In the genomic region with DNA sequence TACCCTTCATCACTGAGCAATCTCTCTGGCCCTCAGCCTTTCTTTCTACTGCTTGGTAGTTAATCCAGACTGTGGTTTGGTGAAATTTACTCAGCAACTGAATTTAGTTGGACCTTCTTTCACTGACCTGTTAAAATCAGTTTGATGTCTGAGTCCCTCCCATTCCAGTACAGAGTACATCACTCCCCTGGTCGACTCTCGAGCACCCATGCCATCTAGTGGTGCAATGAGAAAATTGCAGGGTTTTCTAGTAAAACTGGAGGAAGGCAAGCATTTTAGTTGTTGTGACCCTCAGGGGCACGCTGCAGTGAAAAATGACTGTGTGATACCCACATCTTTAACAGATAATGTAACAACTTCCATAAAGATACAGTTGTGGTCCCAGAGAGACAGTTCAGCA, we compare ENCODE assay signal across 8 mouse cellular contexts. TPM values are rescaled to one million over a fixed set of nuclear protein-coding genes. Genes with fewer than 3 reads are reported as not detected.
DNase-seq lines count a peak whose midpoint lies in the region; ATAC-seq and TF ChIP-seq lines count a peak whose summit lies in the region.

No protein-coding gene starts in this region.

- DNase-seq in CD4-positive, CD25-positive, alpha-beta regulatory T cell, adult 2 months (ENCODE audit: low read depth, low spot score) = peak; percentile 61
- peak; percentile 43 for DNase-seq in G1E (ENCODE audit: low spot score)
- peak; percentile 73 to 79 for DNase-seq in cerebellum, postnatal 10 days
- DNase-seq in heart, adult 2 months = peak; percentile 27 to 29
- DNase-seq in lung, postnatal 0 days (ENCODE audit: low spot score) = peak; percentile 81
- peak; percentile 43 for DNase-seq in skeletal muscle tissue, adult 2 months (ENCODE audit: low read depth, low spot score)

- H3K4me3 ChIP-seq in G1E (ENCODE audit: low read depth, low read length) = no peak overlapping the region
- H3K4me3 ChIP-seq in heart, adult 2 months = no peak overlapping the region
- no peak overlapping the region for H3K4me3 ChIP-seq in kidney, embryonic 16.5 days (ENCODE audit: low read length)
- H3K4me3 ChIP-seq in lung, postnatal 0 days (ENCODE audit: low read depth, low read length) = no peak overlapping the region

- peaks cover 8% of the 10 kb centered on the region for H3K27me3 ChIP-seq in G1E (ENCODE audit: insufficient read depth, low read length)
- no peaks in the 10 kb centered on the region for H3K27me3 ChIP-seq in heart, adult 2 months (ENCODE audit: control insufficient read depth, insufficient read depth, low read length)
- no peaks in the 10 kb centered on the region for H3K27me3 ChIP-seq in kidney, embryonic 16.5 days (ENCODE audit: insufficient read depth, low read length)
- H3K27me3 ChIP-seq in lung, postnatal 0 days (replicated peaks; ENCODE audit: insufficient read depth, low read length) = no peaks in the 10 kb centered on the region

- no peaks in the 10 kb centered on the region for H3K4me1 ChIP-seq in G1E (ENCODE audit: insufficient read depth, low read depth, low read length)
- peaks cover 2% of the 10 kb centered on the region for H3K4me1 ChIP-seq in heart, adult 2 months (ENCODE audit: control insufficient read depth, insufficient read depth, low read length)
- H3K4me1 ChIP-seq in kidney, embryonic 16.5 days (ENCODE audit: insufficient read depth, low read length) = peaks cover 35% of the 10 kb centered on the region
- peaks cover 13% of the 10 kb centered on the region; the same call in 1 of the 2 replicates for H3K4me1 ChIP-seq in lung, postnatal 0 days (ENCODE audit: insufficient read depth, low read depth, low read length)

- no peak overlapping the region for H3K9ac ChIP-seq in heart, adult 2 months (ENCODE audit: low read depth, low read length)
- H3K9ac ChIP-seq in kidney, embryonic 16.5 days (replicated peaks; ENCODE audit: low read length) = no peak overlapping the region
- no peak overlapping the region for H3K9ac ChIP-seq in lung, postnatal 0 days (replicated peaks; ENCODE audit: low read depth)

- intact Hi-C loops in heart, adult 2 months (cut with DNase I) = loop anchor here (1.0 to 10.0 kb wide), 3 partner anchors 77 to 269 kb away; partner anchors contain the start of gene Prtg

- no peaks in the 10 kb centered on the region for H3K79me2 ChIP-seq in heart, adult 2 months (replicated peaks; ENCODE audit: control insufficient read depth, insufficient read depth, low read length)

- no peaks in the 10 kb centered on the region for H3K9me3 ChIP-seq in G1E (replicated peaks)
- H3K9me3 ChIP-seq in kidney, embryonic 16.5 days (ENCODE audit: low read length) = no peaks in the 10 kb centered on the region
- no peaks in the 10 kb centered on the region for H3K9me3 ChIP-seq in lung, postnatal 0 days (ENCODE audit: low read length)

- H3K36me3 ChIP-seq in G1E (replicated peaks) = no peaks in the 10 kb centered on the region
- H3K36me3 ChIP-seq in heart, adult 2 months (ENCODE audit: control insufficient read depth, insufficient read depth, low read length) = peaks cover 4% of the 10 kb centered on the region
- no peaks in the 10 kb centered on the region for H3K36me3 ChIP-seq in kidney, embryonic 16.5 days (ENCODE audit: insufficient read depth, low read length)
- no peaks in the 10 kb centered on the region for H3K36me3 ChIP-seq in lung, postnatal 0 days (ENCODE audit: insufficient read depth, low read length)

- no peak for TF ChIP-seq POLR2A in heart, adult 2 months (IDR thresholded peaks at IDR 0.05; ENCODE audit: insufficient read depth, low read depth, low read length)

- peak; percentile 54; the same call in 1 of the 2 replicates for TF ChIP-seq EP300 in heart, adult 2 months (IDR thresholded peaks at IDR 0.05; ENCODE audit: insufficient read depth, low read depth, low read length)
- TF ChIP-seq EP300 in lung, postnatal 0 days (IDR thresholded peaks at IDR 0.05) = no peak

- no peak for ATAC-seq in CD4-positive, CD25-positive, alpha-beta regulatory T cell, adult 4 months
- ATAC-seq in G1E (ENCODE audit: extremely low read depth, insufficient number of reproducible peaks, low FRiP score, poor library complexity, severe bottlenecking) = no peak
- 0 out of 2 replicates have a peak, but pooled peaks have one; percentile 29 for ATAC-seq in kidney, embryonic 16.5 days (ENCODE audit: low FRiP score, low TSS enrichment)
- ATAC-seq in lung, postnatal 0 days = peak; percentile 53; the same call in 1 of the 2 replicates

- H3K27ac ChIP-seq in heart, adult 2 months = no peak overlapping the region
- H3K27ac ChIP-seq in kidney, embryonic 16.5 days (ENCODE audit: low read length) = no peak overlapping the region
- no peak overlapping the region for H3K27ac ChIP-seq in lung, postnatal 0 days (ENCODE audit: low read length)

- peak; percentile 74 for TF ChIP-seq CTCF in G1E (IDR thresholded peaks at IDR 0.05; ENCODE audit: low read depth, low read length)
- TF ChIP-seq CTCF in heart, adult 2 months (IDR thresholded peaks at IDR 0.05) = peak; percentile 97
- TF ChIP-seq CTCF in lung, postnatal 0 days (IDR thresholded peaks at IDR 0.05) = peak; percentile 93

- WGBS in heart, adult 2 months = 9% methylated on average over 3 of the region's 3 CpGs
- 10% methylated on average over 3 of the region's 3 CpGs for WGBS in kidney, embryonic 16.5 days
- WGBS in lung, postnatal 0 days = 9% methylated on average over 3 of the region's 3 CpGs

- no peak overlapping the region for H3K4me2 ChIP-seq in kidney, embryonic 16.5 days (replicated peaks; ENCODE audit: low read depth, low read length)
- H3K4me2 ChIP-seq in lung, postnatal 0 days (replicated peaks; ENCODE audit: low read depth, low read length) = no peak overlapping the region

RNA-seq across cellular contexts. Expression of gene Pygo1, which starts 41.5 kb away (rescaled TPM):
- polyA plus RNA-seq in CD4-positive, CD25-positive, alpha-beta regulatory T cell, adult 4 months (2017; shearing (Covaris generic)) = not detected
- total RNA-seq in G1E (2014; fragmentation: Nextera tagmentation) = not detected in 2 replicates
- 0.16 TPM in 1 of 2 replicates, not detected in the other for total RNA-seq in G1E (2017)
- polyA plus RNA-seq in G1E (2012) = not detected in 2 replicates
- total RNA-seq in heart, adult 2 months (2021) = 10 to 100 TPM; 13.6 to 16.0 TPM
- polyA plus RNA-seq in heart, adult 2 months (2012; rRNA removed) = 3.3 and 7.3 TPM in 2 replicates
- polyA plus RNA-seq in kidney, embryonic 16.5 days (2015; fragmentation: Nextera tagmentation; extraction: Ambion mirVana) = 4.3 and 5.2 TPM in 2 replicates
- polyA plus RNA-seq in lung, postnatal 0 days (2015; fragmentation: Nextera tagmentation; extraction: Ambion mirVana) = 1.8 TPM in 2 replicates

Comparison
In these comparisons a context has a peak if more than half of its experiments do, and no peak if none do; other contexts are left out.
1. DNase-seq: peak in every context shown above with its lines; median percentile 81 in lung, postnatal 0 days; 76 in cerebellum, postnatal 10 days; 61 in CD4-positive, CD25-positive, alpha-beta regulatory T cell, adult 2 months; 43 in G1E; 43 in skeletal muscle tissue, adult 2 months; 28 in heart, adult 2 months.
2. ATAC-seq: peak in kidney, embryonic 16.5 days (single experiment) and lung, postnatal 0 days (single experiment); none in CD4-positive, CD25-positive, alpha-beta regulatory T cell, adult 4 months (single experiment) and G1E (single experiment).
3. Peak in every context shown above with its lines, with median percentiles within 50 percentile points of each other: CTCF ChIP-seq.